In the genomic region with DNA sequence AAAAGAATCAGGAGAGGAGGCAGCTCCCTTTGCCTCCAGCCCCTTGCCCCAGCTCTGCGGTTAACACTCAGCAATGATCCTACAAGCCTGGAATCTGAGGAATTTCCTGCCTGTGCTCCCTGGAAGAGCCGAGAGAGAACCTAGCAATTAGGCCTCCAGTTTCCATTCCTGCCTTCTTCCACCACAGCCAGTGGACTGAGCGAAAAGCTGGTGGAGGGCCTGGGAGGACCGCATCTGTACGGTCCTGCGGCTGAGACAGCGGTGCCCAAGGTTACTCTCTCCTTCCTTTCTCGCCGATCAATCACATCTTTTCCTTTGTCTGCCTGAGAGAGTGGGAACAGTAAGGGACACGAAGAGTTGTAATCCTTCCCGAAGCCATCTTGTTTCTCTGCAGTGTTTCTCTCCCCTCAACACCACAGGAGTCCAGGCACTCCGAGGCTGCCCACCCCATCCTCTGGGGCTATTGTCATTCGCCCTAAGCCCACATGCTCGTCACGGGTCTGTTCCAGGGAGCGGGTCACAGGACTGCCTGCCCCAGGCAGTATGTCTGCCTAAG, we compare ENCODE assay signal across 8 mouse cellular contexts. TPM values are rescaled to one million over a fixed set of nuclear protein-coding genes. Genes with fewer than 3 reads are reported as not detected.
DNase-seq lines count a peak whose midpoint lies in the region; ATAC-seq and TF ChIP-seq lines count a peak whose summit lies in the region.

No protein-coding gene starts in this region.

- WGBS in forebrain, embryonic 12.5 days, result under 1% methylated on average over 16 of the region's 16 CpGs
- 5% methylated on average over 16 of the region's 16 CpGs for WGBS in hindbrain, embryonic 16.5 days
- WGBS in liver, postnatal 0 days (ENCODE audit: insufficient replicate concordance), result 49% methylated on average over 16 of the region's 16 CpGs

- peak overlapping the region; percentile 36 for H3K4me2 ChIP-seq in forebrain, embryonic 12.5 days
- no peak overlapping the region for H3K4me2 ChIP-seq in hindbrain, embryonic 16.5 days (ENCODE audit: low read length)
- no peak overlapping the region for H3K4me2 ChIP-seq in liver, postnatal 0 days (ENCODE audit: low read depth, low read length)

- intact Hi-C loops in left cerebral cortex, postnatal 4 days (cut with DNase I), result no loop called here

- peaks cover 7% of the 10 kb centered on the region for H3K36me3 ChIP-seq in forebrain, embryonic 12.5 days (replicated peaks)
- H3K36me3 ChIP-seq in hindbrain, embryonic 16.5 days (ENCODE audit: control insufficient read depth, insufficient read depth, low read length), result no peaks in the 10 kb centered on the region
- H3K36me3 ChIP-seq in liver, postnatal 0 days (replicated peaks; ENCODE audit: insufficient read depth, low read length), result no peaks in the 10 kb centered on the region

- peak; percentile 56; the same call in 1 of the 2 replicates for ATAC-seq in forebrain, embryonic 12.5 days (ENCODE audit: low FRiP score)
- peak; percentile 44 for ATAC-seq in hindbrain, embryonic 16.5 days
- ATAC-seq in liver, postnatal 0 days, result no peak

- H3K9me3 ChIP-seq in forebrain, embryonic 12.5 days, result 0 out of 2 replicates have a peak, but pooled peaks cover 3% of the 10 kb centered on the region
- H3K9me3 ChIP-seq in hindbrain, embryonic 16.5 days (ENCODE audit: control insufficient read depth, low read length), result no peaks in the 10 kb centered on the region
- no peaks in the 10 kb centered on the region for H3K9me3 ChIP-seq in liver, postnatal 0 days (ENCODE audit: low read length)

- no peak for TF ChIP-seq CTCF in liver, postnatal 0 days (IDR thresholded peaks at IDR 0.05; ENCODE audit: low read depth)

- H3K4me1 ChIP-seq in forebrain, embryonic 12.5 days, result peaks cover 65% of the 10 kb centered on the region
- peaks cover 40% of the 10 kb centered on the region for H3K4me1 ChIP-seq in hindbrain, embryonic 16.5 days (ENCODE audit: control insufficient read depth, insufficient read depth, low read depth, low read length)
- H3K4me1 ChIP-seq in liver, postnatal 0 days (ENCODE audit: insufficient read depth), result peaks cover 3% of the 10 kb centered on the region; the same call in 1 of the 2 replicates

- TF ChIP-seq EP300 in liver, postnatal 0 days (IDR thresholded peaks at IDR 0.05; ENCODE audit: low read depth), result no peak

- peak overlapping the region; percentile 93 for H3K27ac ChIP-seq in forebrain, embryonic 12.5 days
- peak overlapping the region; percentile 49 for H3K27ac ChIP-seq in hindbrain, embryonic 16.5 days (ENCODE audit: low read depth, low read length)
- peak overlapping the region; percentile 57; the same call in 1 of the 2 replicates for H3K27ac ChIP-seq in liver, postnatal 0 days (ENCODE audit: low read depth)

- no peaks in the 10 kb centered on the region for H3K27me3 ChIP-seq in forebrain, embryonic 12.5 days
- H3K27me3 ChIP-seq in hindbrain, embryonic 16.5 days (replicated peaks; ENCODE audit: control insufficient read depth, insufficient read depth, low read length), result no peaks in the 10 kb centered on the region
- H3K27me3 ChIP-seq in liver, postnatal 0 days (ENCODE audit: insufficient read depth, low read length), result no peaks in the 10 kb centered on the region

- no peak overlapping the region; the same call in 1 of the 2 replicates for H3K4me3 ChIP-seq in forebrain, embryonic 12.5 days (replicated peaks)
- no peak overlapping the region for H3K4me3 ChIP-seq in hindbrain, embryonic 16.5 days (ENCODE audit: low read length)
- no peak overlapping the region for H3K4me3 ChIP-seq in liver, postnatal 0 days (ENCODE audit: low read depth, low read length)

- peak overlapping the region; percentile 42 for H3K9ac ChIP-seq in forebrain, embryonic 12.5 days
- H3K9ac ChIP-seq in hindbrain, embryonic 16.5 days (ENCODE audit: low read depth, low read length), result peak overlapping the region; percentile 24; the same call in 1 of the 2 replicates
- H3K9ac ChIP-seq in liver, postnatal 0 days (replicated peaks), result no peak overlapping the region

- peak; percentile 61 for DNase-seq in adrenal gland, adult 2 months
- no peak for DNase-seq in adrenal gland, postnatal 4 days (ENCODE audit: low spot score in 2 of 2)
- no peak for DNase-seq in liver, postnatal 0 days
- peak; percentile 74 for DNase-seq in retina, postnatal 1 day
- no peak for DNase-seq in layer of hippocampus, postnatal 14 days (ENCODE audit: low spot score in 2 of 2)
- no peak for DNase-seq in left cerebral cortex, postnatal 4 days

RNA-seq across cellular contexts. Expression of a gene that starts 23.8 kb away (rescaled TPM):
- total RNA-seq in adrenal gland, adult 2 months (2021), result 10 to 100 TPM; 12.5 to 22.0 TPM
- polyA plus RNA-seq in adrenal gland, adult 2 months (2012; rRNA removed), result 9.9 and 11.2 TPM in 2 replicates
- 10 to 100 TPM; 30.7 to 33.0 TPM for total RNA-seq in adrenal gland, postnatal 4 days (2021)
- 11.5 and 12.9 TPM in 2 replicates for polyA plus RNA-seq in forebrain, embryonic 12.5 days (2016; fragmentation: Nextera tagmentation; extraction: Ambion mirVana)
- 4.4 TPM in 2 replicates for polyA plus RNA-seq in hindbrain, embryonic 16.5 days (2015; fragmentation: Nextera tagmentation; extraction: Ambion mirVana)
- polyA plus RNA-seq in liver, postnatal 0 days (2015; fragmentation: Nextera tagmentation; extraction: Ambion mirVana), result 0.67 and 0.73 TPM in 2 replicates
- total RNA-seq in layer of hippocampus, postnatal 14 days (2021), result 1 to 10 TPM; 4.7 to 4.8 TPM
- 1 to 10 TPM; 9.1 to 9.5 TPM for total RNA-seq in left cerebral cortex, postnatal 4 days (2021)

Comparison
In these comparisons a context has a peak if more than half of its experiments do, and no peak if none do; other contexts are left out.
1. DNase-seq: peak in adrenal gland, adult 2 months (single experiment) and retina, postnatal 1 day (single experiment); none in adrenal gland, postnatal 4 days (0 of 2), liver, postnatal 0 days (single experiment), layer of hippocampus, postnatal 14 days (0 of 2) and left cerebral cortex, postnatal 4 days (single experiment).
2. Peak in every context shown above with its lines, with median percentiles within 50 percentile points of each other: H3K27ac ChIP-seq.